ENCODE assay signal across 25 mouse cellular contexts in the genomic region with DNA sequence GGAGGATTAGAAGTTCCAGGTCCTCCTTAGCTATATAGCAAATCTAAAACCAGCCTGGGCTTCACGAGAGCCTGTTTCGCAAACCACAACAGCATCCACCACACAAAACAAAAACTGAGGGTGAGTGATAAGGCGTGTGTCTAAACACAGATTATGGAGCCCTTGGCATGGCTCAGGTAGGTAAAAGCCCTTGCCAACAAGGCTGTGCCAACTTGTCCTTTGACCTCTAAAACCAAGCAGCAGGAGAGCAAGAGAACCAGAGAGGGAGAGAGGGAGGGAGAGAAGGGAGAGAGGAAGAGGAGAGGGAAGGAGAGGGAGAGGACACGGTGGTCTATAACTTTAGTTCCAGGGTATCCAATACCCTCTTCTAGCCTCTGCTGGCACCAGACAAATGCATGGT. TPM values are rescaled to one million over a fixed set of nuclear protein-coding genes. Genes with fewer than 3 reads are reported as not detected.
DNase-seq lines count a peak whose midpoint lies in the region; ATAC-seq and TF ChIP-seq lines count a peak whose summit lies in the region.
"Had no signal": no experiment of that assay in that cellular context is flagged by ENCODE, and none has a peak within 500 bp of the region (broad histone marks: within the 10 kb centered on the region; RNA-seq: fewer than 3 reads in every experiment).

No protein-coding gene starts in this region.

- DNase-seq in cerebellum, adult 11-12 months, result peak; percentile 58
- DNase-seq in cerebellum, adult 8-10 months, result no peak
- peak; percentile 42 for DNase-seq in heart, adult 11 months
- peak; percentile 86 for DNase-seq in liver, adult 2 months (ENCODE audit: extremely low read depth, low read depth, low spot score)
- DNase-seq in liver, embryonic 11.5 days (ENCODE audit: low spot score), result no peak
- no peak for DNase-seq in right cerebral cortex, postnatal 14 days
- DNase-seq: adrenal gland, adult 8-10 months; adrenal gland, postnatal 36 days; B cell, adult 2 months; embryo, embryonic 11 days; gastrocnemius, adult 2 months; gastrocnemius, postnatal 25 days; heart, postnatal 10 days; heart, postnatal 4 days; kidney, adult 11 months had no signal

- no peaks in the 10 kb centered on the region for H3K79me2 ChIP-seq in liver, adult 2 months (ENCODE audit: control insufficient read depth, insufficient read depth, low read length)

- ATAC-seq in heart, embryonic 11.5 days (replicated peaks; ENCODE audit: insufficient number of reproducible peaks, low FRiP score, low TSS enrichment), result no peak
- no peak for ATAC-seq in liver, embryonic 11.5 days (replicated peaks; ENCODE audit: low FRiP score)
- ATAC-seq: CD4-positive, CD25-positive, alpha-beta regulatory T cell, adult 4 months; forebrain, embryonic 14.5 days; hindbrain, embryonic 16.5 days; inflammation-experienced regulatory T-cells, adult 6 months had no signal

- WGBS in heart, embryonic 11.5 days (ENCODE audit: insufficient replicate concordance), result 82% methylated on average over 4 of the region's 4 CpGs
- 28% methylated on average over 4 of the region's 4 CpGs for WGBS in liver, adult 2 months
- WGBS in liver, embryonic 11.5 days, result 77% methylated on average over 4 of the region's 4 CpGs

- TF ChIP-seq CTCF in liver, adult 2 months (IDR thresholded peaks at IDR 0.05; ENCODE audit: low read depth, low read length), result no peak

- TF ChIP-seq POLR2A in liver, adult 2 months (IDR thresholded peaks at IDR 0.05; ENCODE audit: extremely low read depth, insufficient read depth, low read length), result no peak

- 0 out of 2 replicates have a peak, but pooled peaks cover 3% of the 10 kb centered on the region for H3K9me3 ChIP-seq in heart, embryonic 11.5 days (replicated peaks; ENCODE audit: control insufficient read depth, low read length)
- no peaks in the 10 kb centered on the region for H3K9me3 ChIP-seq in liver, embryonic 11.5 days (ENCODE audit: control insufficient read depth, low read length)
- H3K9me3 ChIP-seq: embryonic facial prominence, embryonic 15.5 days; forebrain, embryonic 10.5 days; hindbrain, embryonic 12.5 days had no signal

- H3K9ac ChIP-seq in heart, embryonic 11.5 days (ENCODE audit: low read depth, low read length), result no peak overlapping the region
- H3K9ac ChIP-seq in liver, adult 2 months (ENCODE audit: low read depth, low read length), result no peak overlapping the region
- no peak overlapping the region for H3K9ac ChIP-seq in liver, embryonic 11.5 days (ENCODE audit: low read depth, low read length)
- H3K9ac ChIP-seq: embryonic facial prominence, embryonic 15.5 days; hindbrain, embryonic 12.5 days had no signal

- no peak overlapping the region for H3K4me2 ChIP-seq in heart, embryonic 11.5 days
- H3K4me2 ChIP-seq in liver, embryonic 11.5 days, result no peak overlapping the region
- H3K4me2 ChIP-seq: embryonic facial prominence, embryonic 15.5 days; hindbrain, embryonic 12.5 days had no signal

- no peaks in the 10 kb centered on the region for H3K36me3 ChIP-seq in heart, embryonic 11.5 days (ENCODE audit: control insufficient read depth, insufficient read depth, low read length)
- no peaks in the 10 kb centered on the region for H3K36me3 ChIP-seq in liver, adult 2 months (ENCODE audit: control insufficient read depth, insufficient read depth, low read length)
- no peaks in the 10 kb centered on the region for H3K36me3 ChIP-seq in liver, embryonic 11.5 days (ENCODE audit: control insufficient read depth, insufficient read depth, low read length)
- H3K36me3 ChIP-seq: embryonic facial prominence, embryonic 15.5 days; forebrain, embryonic 10.5 days; G1E; hindbrain, embryonic 12.5 days had no signal

- H3K27ac ChIP-seq in heart, embryonic 11.5 days (ENCODE audit: low read depth, low read length), result no peak overlapping the region
- H3K27ac ChIP-seq in liver, adult 2 months (replicated peaks; ENCODE audit: insufficient read depth, low read depth, low read length), result no peak overlapping the region
- H3K27ac ChIP-seq in liver, embryonic 11.5 days (ENCODE audit: low read depth, low read length), result no peak overlapping the region
- H3K27ac ChIP-seq: embryonic facial prominence, embryonic 15.5 days; forebrain, embryonic 10.5 days; gastrocnemius, adult 2 months; hindbrain, embryonic 12.5 days had no signal

- peaks cover 12% of the 10 kb centered on the region for H3K27me3 ChIP-seq in heart, embryonic 11.5 days (ENCODE audit: control insufficient read depth, insufficient read depth, low read length)
- no peaks in the 10 kb centered on the region for H3K27me3 ChIP-seq in liver, adult 2 months (ENCODE audit: control insufficient read depth, insufficient read depth, low read length)
- peaks cover 19% of the 10 kb centered on the region for H3K27me3 ChIP-seq in liver, embryonic 11.5 days (replicated peaks; ENCODE audit: control insufficient read depth, insufficient read depth, low read length)

- no peak overlapping the region for H3K4me3 ChIP-seq in heart, embryonic 11.5 days (ENCODE audit: low read depth, low read length)
- H3K4me3 ChIP-seq in liver, adult 2 months (ENCODE audit: insufficient read depth, low read depth, low read length), result no peak overlapping the region
- no peak overlapping the region for H3K4me3 ChIP-seq in liver, embryonic 11.5 days (ENCODE audit: low read depth, low read length)
- H3K4me3 ChIP-seq: embryonic facial prominence, embryonic 15.5 days; erythroblast, embryonic 14.5 days; forebrain, embryonic 10.5 days; gastrocnemius, adult 2 months; hindbrain, embryonic 12.5 days had no signal

- H3K4me1 ChIP-seq in heart, embryonic 11.5 days (ENCODE audit: control insufficient read depth, insufficient read depth, low read length), result no peaks in the 10 kb centered on the region
- H3K4me1 ChIP-seq in liver, adult 2 months (ENCODE audit: control insufficient read depth, insufficient read depth, low read length), result no peaks in the 10 kb centered on the region; the same call in none of the 2 replicates
- H3K4me1 ChIP-seq in liver, embryonic 11.5 days (replicated peaks; ENCODE audit: control insufficient read depth, insufficient read depth, low read length), result no peaks in the 10 kb centered on the region

RNA-seq across cellular contexts. Expression of gene Cmc2, which starts 59.1 kb away (rescaled TPM):
- 102 and 113 TPM in 2 replicates for polyA plus RNA-seq in heart, embryonic 11.5 days (2014; fragmentation: Nextera tagmentation; extraction: Ambion mirVana)
- 9.3 and 10.9 TPM in 2 replicates for total RNA-seq in liver, adult 2 months (2014; rRNA removed)
- polyA plus RNA-seq in liver, adult 2 months (2012; rRNA removed), result 4.2 and 5.2 TPM in 2 replicates
- 94.4 and 101 TPM in 2 replicates for polyA plus RNA-seq in liver, embryonic 11.5 days (2014; fragmentation: Nextera tagmentation; extraction: Ambion mirVana)

RNA-seq across cellular contexts. Expression of gene Cenpn, which starts 59.3 kb away (rescaled TPM):
- polyA plus RNA-seq in heart, embryonic 11.5 days (2014; fragmentation: Nextera tagmentation; extraction: Ambion mirVana), result 32.8 and 34.0 TPM in 2 replicates
- 0.74 and 1.3 TPM in 2 replicates for total RNA-seq in liver, adult 2 months (2014; rRNA removed)
- 0.44 and 0.72 TPM in 2 replicates for polyA plus RNA-seq in liver, adult 2 months (2012; rRNA removed)
- 53.9 and 56.9 TPM in 2 replicates for polyA plus RNA-seq in liver, embryonic 11.5 days (2014; fragmentation: Nextera tagmentation; extraction: Ambion mirVana)

Comparison
In these comparisons a context has a peak if more than half of its experiments do, and no peak if none do; other contexts are left out.
1. DNase-seq: peak in cerebellum, adult 11-12 months (single experiment), heart, adult 11 months (single experiment) and liver, adult 2 months (single experiment); none in cerebellum, adult 8-10 months (single experiment), liver, embryonic 11.5 days (single experiment) and right cerebral cortex, postnatal 14 days (single experiment).
2. RNA of gene Cmc2, which starts 59.1 kb away (polyA plus RNA-seq): 102 to 113 TPM in heart, embryonic 11.5 days and 94.4 to 101 TPM in liver, embryonic 11.5 days; 4.2 to 5.2 TPM in liver, adult 2 months; every median in the first group is over 10 times any median in the second.
3. RNA of gene Cenpn, which starts 59.3 kb away (polyA plus RNA-seq): 53.9 to 56.9 TPM in liver, embryonic 11.5 days and 32.8 to 34.0 TPM in heart, embryonic 11.5 days; 0.44 to 0.72 TPM in liver, adult 2 months; every median in the first group is over 10 times any median in the second.